Comparison of ENCODE assay signal across 8 mouse cellular contexts in genomic region chr1:59763164-59763768, GRCm38 (mm10). TPM values are rescaled to one million over a fixed set of nuclear protein-coding genes. Genes with fewer than 3 reads are reported as not detected.
DNase-seq lines count a peak whose midpoint lies in the region; ATAC-seq and TF ChIP-seq lines count a peak whose summit lies in the region.

Bmpr2 (plus strand) TSS chr1:59763400.

- peak within 1 kb of the TSS; percentile 86 for H3K9ac ChIP-seq in heart, embryonic 11.5 days (ENCODE audit: low read depth, low read length)
- H3K9ac ChIP-seq in kidney, embryonic 15.5 days = peak within 1 kb of the TSS; percentile 92

- H3K4me2 ChIP-seq in heart, embryonic 11.5 days = peak within 1 kb of the TSS; percentile 92
- peak within 1 kb of the TSS; percentile 79 for H3K4me2 ChIP-seq in kidney, embryonic 15.5 days

- peak; percentile 90 for ATAC-seq in heart, embryonic 11.5 days (replicated peaks; ENCODE audit: insufficient number of reproducible peaks, low FRiP score, low TSS enrichment)
- ATAC-seq in kidney, embryonic 15.5 days (replicated peaks; ENCODE audit: low FRiP score) = peak; percentile 94

- no peaks in the 10 kb centered on the region for H3K36me3 ChIP-seq in erythroblast, embryonic 14.5 days (ENCODE audit: control insufficient read depth)
- 0 out of 2 replicates have a peak, but pooled peaks cover 4% of the 10 kb centered on the region for H3K36me3 ChIP-seq in heart, embryonic 11.5 days (ENCODE audit: control insufficient read depth, insufficient read depth, low read length)
- no peaks in the 10 kb centered on the region for H3K36me3 ChIP-seq in kidney, embryonic 15.5 days

- peak within 1 kb of the TSS; percentile 91 for H3K27ac ChIP-seq in heart, embryonic 11.5 days (ENCODE audit: low read depth, low read length)
- peak within 1 kb of the TSS; percentile 99 for H3K27ac ChIP-seq in kidney, embryonic 15.5 days

- H3K4me1 ChIP-seq in erythroblast, embryonic 14.5 days (ENCODE audit: control insufficient read depth) = peaks cover 28% of the 10 kb centered on the region
- no peaks in the 10 kb centered on the region for H3K4me1 ChIP-seq in heart, embryonic 11.5 days (ENCODE audit: control insufficient read depth, insufficient read depth, low read length)
- H3K4me1 ChIP-seq in kidney, embryonic 15.5 days = peaks cover 18% of the 10 kb centered on the region

- H3K4me3 ChIP-seq in erythroblast, embryonic 14.5 days (replicated peaks) = peak within 1 kb of the TSS; percentile 86
- H3K4me3 ChIP-seq in heart, embryonic 11.5 days (ENCODE audit: low read depth, low read length) = peak within 1 kb of the TSS; percentile 66
- H3K4me3 ChIP-seq in kidney, embryonic 15.5 days (replicated peaks) = peak within 1 kb of the TSS; percentile 88

- peak; percentile 92 for TF ChIP-seq POLR2A in brain, embryonic 14.5 days (IDR thresholded peaks at IDR 0.05; ENCODE audit: borderline replicate concordance, extremely low read depth, insufficient read depth, insufficient read length, poor library complexity, severe bottlenecking)

- peak; percentile 87 for DNase-seq in CD4-positive helper T cell, adult 2 months (ENCODE audit: low read depth, low spot score)
- peak; percentile 94 for DNase-seq in brain, embryonic 14.5 days (ENCODE audit: low read depth)
- peak; percentile 92 for DNase-seq in liver
- DNase-seq in monocyte, adult 2 months (ENCODE audit: low read depth in 1 of 2, low spot score in 2 of 2) = peak; percentile 50 to 57
- DNase-seq in spleen, postnatal 14 days (ENCODE audit: low spot score in 2 of 2) = peak; percentile 60 to 64

- TF ChIP-seq CTCF in brain, embryonic 14.5 days (IDR thresholded peaks at IDR 0.05; ENCODE audit: borderline replicate concordance, extremely low read depth, insufficient read depth, insufficient read length) = no peak

- no peaks in the 10 kb centered on the region for H3K9me3 ChIP-seq in erythroblast, embryonic 14.5 days (ENCODE audit: control insufficient read depth, low read length)
- no peaks in the 10 kb centered on the region for H3K9me3 ChIP-seq in heart, embryonic 11.5 days (replicated peaks; ENCODE audit: control insufficient read depth, low read length)
- no peaks in the 10 kb centered on the region for H3K9me3 ChIP-seq in kidney, embryonic 15.5 days (replicated peaks)

- under 1% methylated on average over 59 of the region's 75 CpGs for WGBS in heart, embryonic 11.5 days (ENCODE audit: insufficient replicate concordance)
- under 1% methylated on average over 68 of the region's 75 CpGs for WGBS in kidney, embryonic 15.5 days

- H3K27me3 ChIP-seq in erythroblast, embryonic 14.5 days (ENCODE audit: control insufficient read depth) = peaks cover 28% of the 10 kb centered on the region
- no peaks in the 10 kb centered on the region for H3K27me3 ChIP-seq in heart, embryonic 11.5 days (ENCODE audit: control insufficient read depth, insufficient read depth, low read length)
- no peaks in the 10 kb centered on the region for H3K27me3 ChIP-seq in kidney, embryonic 15.5 days

RNA-seq across cellular contexts. Expression of gene Bmpr2, which starts in this region (rescaled TPM):
- 20.1 and 26.8 TPM in 2 replicates for polyA plus RNA-seq in brain, embryonic 14.5 days (2012; rRNA removed)
- 0.02 TPM in 2 replicates for polyA plus RNA-seq in erythroblast, embryonic 14.5 days (2012)
- polyA plus RNA-seq in heart, embryonic 11.5 days (2014; fragmentation: Nextera tagmentation; extraction: Ambion mirVana) = 12.0 and 12.7 TPM in 2 replicates
- 8.1 and 8.3 TPM in 2 replicates for polyA plus RNA-seq in kidney, embryonic 15.5 days (2015; fragmentation: Nextera tagmentation; extraction: Ambion mirVana)

Comparison
In these comparisons a context has a peak if more than half of its experiments do, and no peak if none do; other contexts are left out.
1. Peak in every context shown above with its lines: DNase-seq, ATAC-seq, H3K4me3 ChIP-seq and H3K27ac ChIP-seq.